Mouse (Mus musculus) CH12.LX (cell line): ENCODE measurements around the gene Dennd2a. TPM values are rescaled to one million over a fixed set of nuclear protein-coding genes. Genes with fewer than 3 reads are reported as not detected.

Experiments
- DNase-seq: peaks from one replicate; pipeline ENCODE4 v3.0.0-alpha.2; 2013; ENCODE audit errors: extremely low read depth
- H3K27ac ChIP-seq: 2 replicates; pipeline ENCODE4 v1.5.1; 2012; ENCODE audit warnings: low read depth, mild to moderate bottlenecking, control low read depth, moderate library complexity; ENCODE audit not compliant: insufficient read depth
- H3K27me3 ChIP-seq: replicated peaks from 2 replicates; pipeline ENCODE3; 2012; ENCODE audit warnings: inconsistent platforms
- H3K36me3 ChIP-seq, 2 experiments: replicated peaks in 1 of 2; 2 replicates each; pipeline versions ENCODE3 to v1.6.1; 2012; ENCODE audit warnings: inconsistent platforms in 1 of 2, low read length in 1 of 2, mild to moderate bottlenecking in 1 of 2, mixed read lengths in 1 of 2, moderate library complexity in 1 of 2; ENCODE audit not compliant: control insufficient read depth in 1 of 2, insufficient read depth in 1 of 2
- H3K4me1 ChIP-seq, 2 experiments: 2 replicates each; pipeline ENCODE4 v1.6.1; 2012; ENCODE audit warnings: inconsistent platforms in 1 of 2, moderate library complexity in 1 of 2; ENCODE audit not compliant: insufficient read depth in 2 of 2, control insufficient read depth in 1 of 2
- H3K4me2 ChIP-seq: 2 replicates; pipeline ENCODE4 v1.6.1; 2012; ENCODE audit warnings: low read depth, mild to moderate bottlenecking, control low read depth; ENCODE audit not compliant: poor library complexity, insufficient read depth, severe bottlenecking
- H3K4me3 ChIP-seq, 3 experiments: fragments of 150-350 bp in 1 of 3; sonication (generic) in 1 of 3; replicated peaks in 1 of 3; 2 replicates each; pipeline versions ENCODE3 to v1.5.1; 2011 to 2012; ENCODE audit warnings: low read depth in 2 of 3, low read length in 2 of 3, mild to moderate bottlenecking in 2 of 3, moderate library complexity in 2 of 3, control low read depth in 1 of 3, improper control_type of control experiment in 1 of 3, inconsistent platforms in 1 of 3, mixed read lengths in 1 of 3; ENCODE audit not compliant: poor library complexity in 1 of 3
- H3K79me2 ChIP-seq: replicated peaks from 2 replicates; pipeline ENCODE4 v1.6.1; 2012; ENCODE audit warnings: mild to moderate bottlenecking, moderate library complexity; ENCODE audit not compliant: control insufficient read depth, poor library complexity, insufficient read depth, severe bottlenecking; ENCODE audit errors: extremely low read depth
- H3K9ac ChIP-seq: 2 replicates; pipeline ENCODE4 v1.6.1; 2012; ENCODE audit warnings: low read depth, mild to moderate bottlenecking, control low read depth, moderate library complexity; ENCODE audit not compliant: insufficient read depth
- H3K9me3 ChIP-seq: replicated peaks from 2 replicates; pipeline ENCODE3; 2012; ENCODE audit warnings: low read length, inconsistent platforms, mixed read lengths
- CHD1 ChIP-seq: IDR thresholded peaks from 2 replicates; pipeline ENCODE4 v1.6.1; 2012; ENCODE audit warnings: low read depth, low read length, improper control_type of control experiment, inconsistent platforms
- CHD2 ChIP-seq: IDR thresholded peaks from 2 replicates; pipeline ENCODE4 v1.6.1; 2011; ENCODE audit warnings: low read length, improper control_type of control experiment
- ELF1 ChIP-seq: IDR thresholded peaks from 2 replicates; pipeline ENCODE4 v1.6.1; 2014; ENCODE audit warnings: low read depth, mild to moderate bottlenecking, inconsistent platforms, low read length, improper control_type of control experiment
- ETS1 ChIP-seq: conservative IDR thresholded peaks from 2 replicates; pipeline ENCODE4 v1.6.1; 2012; ENCODE audit warnings: low read depth, mild to moderate bottlenecking, inconsistent platforms, low read length, improper control_type of control experiment, moderate library complexity
- GABPA ChIP-seq: IDR thresholded peaks from 2 replicates; pipeline ENCODE4 v1.6.1; 2012; ENCODE audit warnings: low read depth, low read length, improper control_type of control experiment, inconsistent platforms; ENCODE audit not compliant: insufficient replicate concordance
- HCFC1 ChIP-seq: IDR thresholded peaks from 2 replicates; pipeline ENCODE4 v1.6.1; 2012; ENCODE audit warnings: low read depth, mild to moderate bottlenecking, inconsistent platforms, low read length, improper control_type of control experiment
- IRF4 ChIP-seq: IDR thresholded peaks from 2 replicates; pipeline ENCODE4 v1.6.1; 2014; ENCODE audit warnings: low read depth, mild to moderate bottlenecking, inconsistent platforms, low read length, improper control_type of control experiment
- JUN ChIP-seq: IDR thresholded peaks from 2 replicates; pipeline ENCODE4 v1.6.1; 2011; ENCODE audit warnings: low read depth, mild to moderate bottlenecking, low read length, improper control_type of control experiment, moderate library complexity; ENCODE audit not compliant: insufficient read depth
- JUND ChIP-seq: conservative IDR thresholded peaks from 2 replicates; pipeline ENCODE4 v1.6.1; 2011; ENCODE audit warnings: low read depth, low read length, improper control_type of control experiment
- MAZ ChIP-seq: IDR thresholded peaks from 2 replicates; pipeline ENCODE4 v1.6.1; 2012; ENCODE audit warnings: low read depth, mild to moderate bottlenecking, inconsistent platforms, low read length, improper control_type of control experiment, moderate library complexity
- MXI1 ChIP-seq: IDR thresholded peaks from 2 replicates; pipeline ENCODE4 v1.6.1; 2011; ENCODE audit warnings: mild to moderate bottlenecking, low read depth, low read length, improper control_type of control experiment
- MYC ChIP-seq: IDR thresholded peaks from 2 replicates; pipeline ENCODE4 v1.6.1; 2011; ENCODE audit warnings: low read depth, mild to moderate bottlenecking, improper control_type of control experiment, low read length
- NRF1 ChIP-seq: IDR thresholded peaks from 2 replicates; pipeline ENCODE4 v1.6.1; 2014; ENCODE audit warnings: low read depth, mild to moderate bottlenecking, inconsistent platforms, low read length, improper control_type of control experiment, moderate library complexity
- POLR2AphosphoS2 ChIP-seq: IDR thresholded peaks from 2 replicates; pipeline ENCODE4 v1.6.1; 2011; ENCODE audit warnings: low read depth, low read length, improper control_type of control experiment
- SIN3A ChIP-seq: IDR thresholded peaks from 2 replicates; pipeline ENCODE4 v1.6.1; 2012; ENCODE audit warnings: low read length, improper control_type of control experiment, inconsistent platforms
- SMC3 ChIP-seq: IDR thresholded peaks from 2 replicates; pipeline ENCODE4 v1.6.1; 2011; ENCODE audit warnings: low read depth, low read length, improper control_type of control experiment
- UBTF ChIP-seq: IDR thresholded peaks from 2 replicates; pipeline ENCODE4 v1.6.1; 2012; ENCODE audit warnings: low read depth, mild to moderate bottlenecking, inconsistent platforms, low read length, improper control_type of control experiment, moderate library complexity
- USF1 ChIP-seq: IDR thresholded peaks from 2 replicates; pipeline ENCODE4 v1.6.1; 2014; ENCODE audit warnings: low read depth, mild to moderate bottlenecking, inconsistent platforms, low read length, improper control_type of control experiment
- ZC3H11A ChIP-seq: IDR thresholded peaks from 2 replicates; pipeline ENCODE4 v1.6.1; 2012; ENCODE audit warnings: low read depth, mild to moderate bottlenecking, inconsistent platforms, low read length, improper control_type of control experiment
- ZNF384 ChIP-seq: IDR thresholded peaks from 2 replicates; pipeline ENCODE4 v1.6.1; 2012; ENCODE audit warnings: low read depth, low read length, improper control_type of control experiment, inconsistent platforms
- dilution Hi-C: fragments of 300-500 bp; cut with MboI; formaldehyde crosslinking; loops from 2 replicates; pipeline ENCODE4 v1.14.3; 2020; ENCODE audit warnings: low sequenced_read_pairs; ENCODE audit not compliant: extremely low pct_unique_long_range_greater_than_20kb, extremely low pct_ligation_motif_present
- in situ Hi-C: fragments of 300-500 bp; cut with MboI; formaldehyde crosslinking; loops from 3 replicates; pipeline ENCODE4 v1.14.3; 2019; ENCODE audit warnings: low sequenced_read_pairs, low pct_ligation_motif_present, low pct_unique_long_range_greater_than_20kb, mixed read lengths
- polyA plus RNA-seq: library from polyadenylated mRNA; unstranded; fragments of >175 nt; gene quantifications from 2 replicates; pipeline ENCODE4 v1.2.1, GENCODE M21; 2012; ENCODE audit warnings: low read depth; ENCODE audit not compliant: insufficient read length
- total RNA-seq, 2 experiments: library from RNA; depleted of rRNA; stranded (reverse); fragments of 300-350 nt in 1 of 2; fragments of >200 nt in 1 of 2; gene quantifications; 2 replicates each; pipeline ENCODE4 v1.2.3; 2012 to 2014

The Dennd2a gene
- total and polyA plus RNA-seq, 3 experiments, result 3.7 to 10.6 (median 9.1) TPM

GRCm38 (mm10) chr6:39430722-39431121 is 126.9 kb downstream of the Dennd2a start:
- in situ Hi-C loops, result no loop called here
- Histone ChIP-seq H3K4me2 (no peak overlapping the region), H3K9me3 (no peaks in the 10 kb centered on the region), H3K9ac (no peak overlapping the region), H3K27me3 (no peaks in the 10 kb centered on the region), H3K36me3 (no peaks in the 10 kb centered on the region), H3K79me2 (no peaks in the 10 kb centered on the region), H3K4me3 (no peak overlapping the region), H3K4me1 (no peaks in the 10 kb centered on the region), H3K27ac (no peak overlapping the region)
- DNase-seq, result no peak
- dilution Hi-C loops, result no loop called here
- TF ChIP-seq HCFC1 (no peak), MXI1 (no peak), CHD1 (no peak), SIN3A (no peak), UBTF (no peak), JUND (no peak), MYC (no peak), IRF4 (no peak), POLR2AphosphoS2 (no peak), ZC3H11A (no peak), ZNF384 (no peak), USF1 (no peak)

GRCm38 (mm10) chr6:39429007-39429788 is 128.5 kb downstream of the Dennd2a start:
- no peak for TF ChIP-seq ZNF384
- no peak for TF ChIP-seq MYC
- TF ChIP-seq ETS1, result no peak
- no peak for TF ChIP-seq GABPA
- no peak for TF ChIP-seq MAZ
- TF ChIP-seq ELF1, result no peak
- no peak for TF ChIP-seq NRF1
- no peak for TF ChIP-seq SMC3
- no peak for TF ChIP-seq CHD2
- no peak for TF ChIP-seq CHD1
- no peak for TF ChIP-seq JUN
- in situ Hi-C loops (no loop called here), dilution Hi-C loops (no loop called here)
- no peak for DNase-seq
- no peak overlapping the region for H3K4me3 ChIP-seq
- H3K36me3 ChIP-seq, result no peaks in the 10 kb centered on the region
- no peak overlapping the region for H3K9ac ChIP-seq
- H3K4me1 ChIP-seq, result no peaks in the 10 kb centered on the region
- H3K4me2 ChIP-seq, result no peak overlapping the region
- no peaks in the 10 kb centered on the region for H3K9me3 ChIP-seq
- no peaks in the 10 kb centered on the region for H3K27me3 ChIP-seq
- H3K27ac ChIP-seq, result no peak overlapping the region
- H3K79me2 ChIP-seq, result no peaks in the 10 kb centered on the region
